Mouse (Mus musculus): Measurements from ENCODE around the gene Ms4a1. TPM values are rescaled to one million over a fixed set of nuclear protein-coding genes. Genes with fewer than 3 reads are reported as not detected.
"Not testable (repeated sequence)": the region's sequence is repeated elsewhere in the genome, so short reads cannot be mapped to it uniquely, and the experiment has no call there.

Ms4a1 gene
- not detected in 2 replicates for polyA plus RNA-seq (2012; ENCODE audit: insufficient read depth, low replicate concordance)

GRCm38 (mm10) chr19:11266052-11266845 is at the start of gene Ms4a1:
Gene Ms4a1, minus strand, starts transcription at chr19:11266241.
- Histone ChIP-seq H3K9me3 (no peaks in the 10 kb centered on the region), H3K27me3 (replicated peaks) (no peaks in the 10 kb centered on the region), H3K4me1 (no peaks in the 10 kb centered on the region), H3K4me3 (replicated peaks) (no peak within 1 kb of the TSS), H3K36me3 (replicated peaks; ENCODE audit: low read length) (no peaks in the 10 kb centered on the region)
- TF ChIP-seq FLI1 (IDR thresholded peaks at IDR 0.05; ENCODE audit: low read length) (no peak), GATA1 (IDR thresholded peaks at IDR 0.05; ENCODE audit: borderline replicate concordance, low read length) (no peak)

GRCm38 (mm10) chr19:11314354-11314753 is 48.3 kb upstream of the Ms4a1 start, which contains the start of gene Ms4a14:
Gene Ms4a14, minus strand, starts transcription at chr19:11314454.
- H3K4me1 ChIP-seq, result no peaks in the 10 kb centered on the region
- no peaks in the 10 kb centered on the region for H3K9me3 ChIP-seq
- no peaks in the 10 kb centered on the region for H3K27me3 ChIP-seq (replicated peaks)
- no peak within 1 kb of the TSS for H3K4me3 ChIP-seq (replicated peaks)
- no peak for TF ChIP-seq GATA1 (IDR thresholded peaks at IDR 0.05; ENCODE audit: borderline replicate concordance, low read length)
- no peak for TF ChIP-seq FLI1 (IDR thresholded peaks at IDR 0.05; ENCODE audit: low read length)
- H3K36me3 ChIP-seq (replicated peaks; ENCODE audit: low read length), result no peaks in the 10 kb centered on the region

GRCm38 (mm10) chr19:11308888-11309287 is 42.8 kb upstream of the Ms4a1 start:
- no peaks in the 10 kb centered on the region for H3K4me1 ChIP-seq
- TF ChIP-seq FLI1 (IDR thresholded peaks at IDR 0.05; ENCODE audit: low read length) (no peak), GATA1 (IDR thresholded peaks at IDR 0.05; ENCODE audit: borderline replicate concordance, low read length) (no peak)
- no peaks in the 10 kb centered on the region for H3K27me3 ChIP-seq (replicated peaks)
- H3K9me3 ChIP-seq, result no peaks in the 10 kb centered on the region
- H3K4me3 ChIP-seq (replicated peaks), result no peak overlapping the region
- no peaks in the 10 kb centered on the region for H3K36me3 ChIP-seq (replicated peaks; ENCODE audit: low read length)

GRCm38 (mm10) chr19:11299529-11299928 is 33.5 kb upstream of the Ms4a1 start:
- H3K36me3 ChIP-seq (replicated peaks; ENCODE audit: low read length); H3K4me1 ChIP-seq; H3K27me3 ChIP-seq (replicated peaks); H3K4me3 ChIP-seq (replicated peaks); H3K9me3 ChIP-seq: not testable (repeated sequence)

- no peak for TF ChIP-seq FLI1 (IDR thresholded peaks at IDR 0.05; ENCODE audit: low read length)
- TF ChIP-seq GATA1 (IDR thresholded peaks at IDR 0.05; ENCODE audit: borderline replicate concordance, low read length), result no peak
- Histone ChIP-seq H3K4me1 (no peaks in the 10 kb centered on the region), H3K4me3 (replicated peaks) (no peak overlapping the region), H3K9me3 (peaks cover 4% of the 10 kb centered on the region; the same call in 1 of the 2 replicates), H3K36me3 (replicated peaks; ENCODE audit: low read length) (no peaks in the 10 kb centered on the region), H3K27me3 (replicated peaks) (no peaks in the 10 kb centered on the region)
Measured at GRCm38 (mm10) chr19:11298939-11299338, 32.9 kb upstream of the Ms4a1 start.

GRCm38 (mm10) chr19:11293616-11294015 is 27.6 kb upstream of the Ms4a1 start:
- H3K36me3 ChIP-seq (replicated peaks; ENCODE audit: low read length); H3K4me1 ChIP-seq; H3K4me3 ChIP-seq (replicated peaks); H3K27me3 ChIP-seq (replicated peaks); H3K9me3 ChIP-seq: not testable (repeated sequence)

- H3K4me3 ChIP-seq (replicated peaks), result peak overlapping the region; percentile 65
- H3K36me3 ChIP-seq (replicated peaks; ENCODE audit: low read length), result no peaks in the 10 kb centered on the region
- H3K27me3 ChIP-seq (replicated peaks), result no peaks in the 10 kb centered on the region
- H3K4me1 ChIP-seq, result no peaks in the 10 kb centered on the region
- H3K9me3 ChIP-seq, result no peaks in the 10 kb centered on the region
- TF ChIP-seq FLI1 (IDR thresholded peaks at IDR 0.05; ENCODE audit: low read length) (no peak), GATA1 (IDR thresholded peaks at IDR 0.05; ENCODE audit: borderline replicate concordance, low read length) (no peak)
Measured at GRCm38 (mm10) chr19:11292990-11293389, 26.9 kb upstream of the Ms4a1 start.

- TF ChIP-seq GATA1 (IDR thresholded peaks at IDR 0.05; ENCODE audit: borderline replicate concordance, low read length) (no peak), FLI1 (IDR thresholded peaks at IDR 0.05; ENCODE audit: low read length) (no peak)
- Histone ChIP-seq H3K27me3 (replicated peaks) (no peaks in the 10 kb centered on the region), H3K4me3 (replicated peaks) (no peak within 1 kb of the TSS), H3K9me3 (no peaks in the 10 kb centered on the region), H3K4me1 (no peaks in the 10 kb centered on the region), H3K36me3 (replicated peaks; ENCODE audit: low read length) (no peaks in the 10 kb centered on the region)
Measured at GRCm38 (mm10) chr19:11283773-11284172, 17.7 kb upstream of the Ms4a1 start, which contains the start of gene Ms4a5. Gene Ms4a5, minus strand, starts transcription at chr19:11283873.

- no peaks in the 10 kb centered on the region for H3K27me3 ChIP-seq (replicated peaks)
- H3K4me1 ChIP-seq, result no peaks in the 10 kb centered on the region
- H3K4me3 ChIP-seq (replicated peaks), result no peak overlapping the region
- no peaks in the 10 kb centered on the region for H3K36me3 ChIP-seq (replicated peaks; ENCODE audit: low read length)
- TF ChIP-seq GATA1 (IDR thresholded peaks at IDR 0.05; ENCODE audit: borderline replicate concordance, low read length) (no peak), FLI1 (IDR thresholded peaks at IDR 0.05; ENCODE audit: low read length) (no peak)
- no peaks in the 10 kb centered on the region for H3K9me3 ChIP-seq
Measured at GRCm38 (mm10) chr19:11280223-11280622, 14.2 kb upstream of the Ms4a1 start.

GRCm38 (mm10) chr19:11276431-11276830 is 10.4 kb upstream of the Ms4a1 start:
- TF ChIP-seq FLI1 (IDR thresholded peaks at IDR 0.05; ENCODE audit: low read length) (no peak), GATA1 (IDR thresholded peaks at IDR 0.05; ENCODE audit: borderline replicate concordance, low read length) (no peak)

More at GRCm38 (mm10) chr19:11276431-11276830, 10.4 kb upstream of the Ms4a1 start:
- Histone ChIP-seq H3K36me3 (replicated peaks; ENCODE audit: low read length) (no peaks in the 10 kb centered on the region), H3K9me3 (no peaks in the 10 kb centered on the region), H3K27me3 (replicated peaks) (no peaks in the 10 kb centered on the region), H3K4me3 (replicated peaks) (no peak overlapping the region), H3K4me1 (no peaks in the 10 kb centered on the region)

Measured in megakaryocyte, embryonic 14.5 days (primary cell).